Mouse (Mus musculus) megakaryocyte, adult 5-6 weeks (primary cell): ENCODE measurements around the gene Mrfap1. TPM values are rescaled to one million over a fixed set of nuclear protein-coding genes. Genes with fewer than 3 reads are reported as not detected.
A peak's percentile ranks its signal among the peaks of the same experiment; 100 is the strongest.

Source experiments
- ATAC-seq: 2 replicates; pipeline ENCODE4 v1.8.0; 2016; ENCODE audit warnings: mild to moderate bottlenecking, inconsistent platforms; ENCODE audit not compliant: poor library complexity, severe bottlenecking
- total RNA-seq, 2 experiments: library from RNA; stranded (forward) in 1 of 2; stranded (reverse) in 1 of 2; fragments of 153-499, 151-499 nt in 1 of 2; fragments of 221-1000, 200-1000 nt in 1 of 2; gene quantifications; 2 replicates each; pipeline versions ENCODE4 v1.2.3 to v1.2.4; 2015 to 2017

Gene Mrfap1
- total RNA-seq (2015) (194 and 201 TPM in 2 replicates), total RNA-seq (2017) (227 and 275 TPM in 2 replicates)

DNA sequence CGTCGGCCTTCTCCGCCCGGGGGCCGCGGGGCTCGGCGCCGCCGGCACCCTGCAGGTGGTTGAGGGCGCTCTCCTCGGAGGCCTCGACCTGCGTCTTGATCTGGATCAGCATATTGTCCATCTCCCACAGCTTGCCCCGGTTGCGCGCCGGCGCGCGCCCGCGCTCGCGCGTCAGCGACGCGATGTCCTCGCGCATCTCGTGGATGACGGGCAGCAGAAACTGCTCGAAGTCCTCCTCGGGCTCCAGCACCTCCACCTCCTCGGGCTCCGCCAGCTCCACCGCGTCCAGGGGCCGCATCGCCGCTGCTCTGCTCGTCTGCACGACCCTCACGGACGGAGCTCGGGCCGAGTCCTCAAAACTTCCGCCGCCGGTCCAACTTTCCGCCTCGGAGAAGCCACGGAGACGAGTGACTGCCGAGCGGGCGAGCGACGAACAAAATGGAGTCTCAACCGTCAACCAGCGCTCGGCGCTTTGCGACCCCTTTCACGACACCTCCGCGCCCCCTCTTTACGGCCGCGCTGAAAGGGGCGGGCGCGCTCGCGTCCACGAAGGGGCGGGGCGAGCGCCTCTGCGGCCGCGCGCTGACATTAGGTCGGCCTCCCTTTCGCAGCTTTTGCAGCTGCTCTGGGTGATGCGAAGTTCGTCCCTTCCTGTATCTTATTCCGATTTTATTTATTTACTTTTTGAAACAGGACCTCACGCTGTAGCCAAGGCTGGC lies at the start of gene Mrfap1:
Mrfap1 (minus strand) TSS at position 477 of the 719 bp plus-strand sequence.
- peak; percentile 94 for ATAC-seq

DNA sequence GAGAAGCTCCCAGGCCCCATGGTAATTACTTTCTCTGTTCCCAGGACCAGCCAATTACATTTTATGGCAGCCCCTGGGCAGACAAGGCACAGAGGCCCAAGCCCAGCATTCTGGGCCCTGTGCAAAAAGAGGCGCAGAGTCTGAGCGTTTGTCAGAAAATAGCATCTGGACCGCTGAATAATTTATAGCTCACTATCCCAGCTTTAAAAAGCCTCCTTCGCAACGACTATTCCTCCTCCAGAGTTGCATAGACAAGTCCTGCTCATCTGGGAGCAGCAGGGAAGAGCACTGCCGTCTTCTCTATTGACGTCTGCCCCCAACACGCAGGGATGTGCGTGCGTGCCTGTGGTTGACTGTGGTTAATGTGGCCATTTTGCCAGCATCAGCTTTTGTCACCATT lies 47.9 kb upstream of the Mrfap1 start:
- no peak for ATAC-seq

DNA sequence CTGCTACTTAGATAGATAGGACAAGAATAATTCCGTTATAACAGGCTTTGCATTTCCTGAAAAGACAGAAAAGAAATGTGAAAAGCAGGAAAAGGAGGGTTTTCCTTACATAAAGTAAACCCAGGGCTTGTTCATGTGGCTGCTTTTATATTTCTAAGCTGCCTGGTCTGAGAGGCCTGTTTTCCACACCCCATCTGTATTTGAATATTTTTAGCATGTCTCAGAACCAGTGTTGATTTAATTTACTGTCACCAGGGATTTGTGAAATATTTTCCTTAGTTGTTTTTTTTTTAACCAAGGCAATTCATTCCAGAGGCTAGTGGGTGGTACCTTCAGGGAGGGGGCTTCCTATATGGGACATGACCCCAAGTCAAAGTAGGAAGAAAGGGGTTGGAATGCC lies 45.1 kb upstream of the Mrfap1 start:
- ATAC-seq: no peak

DNA sequence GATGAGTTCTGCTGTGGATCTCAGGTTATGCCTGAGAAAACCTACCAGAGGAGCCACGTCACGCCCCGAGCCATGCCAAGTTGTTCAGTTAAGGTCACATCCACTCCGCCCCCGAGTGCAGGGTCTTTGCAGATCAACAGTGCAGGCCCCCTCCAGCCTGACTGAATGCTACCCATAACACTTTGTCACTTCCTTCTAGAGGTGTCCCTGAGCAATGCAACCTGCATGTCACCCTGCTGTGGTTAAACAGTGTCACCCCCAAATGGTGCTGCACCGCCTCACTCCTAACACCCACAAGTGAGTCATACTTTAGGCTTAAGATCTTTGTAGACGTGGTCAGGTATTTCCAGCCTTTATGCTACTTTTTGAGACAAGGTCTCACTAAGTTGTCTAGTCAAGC lies 43.5 kb upstream of the Mrfap1 start:
- peak; percentile 64 for ATAC-seq

DNA sequence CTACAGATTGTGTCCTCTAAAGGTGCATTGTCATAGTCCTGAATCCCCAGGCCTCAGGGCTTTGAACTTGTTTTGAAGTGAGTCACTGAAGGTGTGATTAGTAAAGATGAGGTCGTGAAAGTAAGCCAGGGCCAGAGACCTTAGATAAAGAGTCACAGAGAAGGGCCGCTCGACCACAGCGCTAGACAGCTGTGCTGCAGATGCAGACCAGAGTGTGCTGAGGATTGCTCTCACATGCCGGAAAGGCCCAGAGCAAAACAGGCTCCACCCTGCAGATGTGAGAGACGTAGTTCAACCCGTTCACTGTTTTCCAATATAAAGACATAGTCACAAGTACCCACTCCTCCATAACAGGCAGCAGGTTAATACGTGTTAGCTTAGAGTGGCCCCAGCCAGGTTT lies 43.0 kb upstream of the Mrfap1 start:
- ATAC-seq: peak; percentile 66

DNA sequence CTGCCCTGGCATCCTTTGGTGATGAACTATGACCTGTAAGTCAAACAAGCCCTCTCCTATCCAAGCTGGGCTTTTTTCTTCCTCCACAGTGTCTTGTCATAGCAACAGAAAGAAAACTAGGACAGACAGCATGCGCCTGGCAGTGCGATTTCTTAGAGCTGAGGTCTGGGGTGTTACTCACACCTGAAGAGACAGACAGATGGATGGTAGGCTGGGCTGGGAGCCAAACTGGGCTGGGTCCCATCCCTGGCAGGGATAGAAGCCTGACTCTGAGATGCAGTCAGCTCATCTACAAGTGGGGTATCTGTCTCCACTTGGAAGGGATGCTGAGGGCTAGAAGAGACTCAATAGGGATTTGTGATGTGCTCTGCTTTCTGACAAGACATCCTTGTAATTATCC lies 42.5 kb upstream of the Mrfap1 start:
- no peak for ATAC-seq

DNA sequence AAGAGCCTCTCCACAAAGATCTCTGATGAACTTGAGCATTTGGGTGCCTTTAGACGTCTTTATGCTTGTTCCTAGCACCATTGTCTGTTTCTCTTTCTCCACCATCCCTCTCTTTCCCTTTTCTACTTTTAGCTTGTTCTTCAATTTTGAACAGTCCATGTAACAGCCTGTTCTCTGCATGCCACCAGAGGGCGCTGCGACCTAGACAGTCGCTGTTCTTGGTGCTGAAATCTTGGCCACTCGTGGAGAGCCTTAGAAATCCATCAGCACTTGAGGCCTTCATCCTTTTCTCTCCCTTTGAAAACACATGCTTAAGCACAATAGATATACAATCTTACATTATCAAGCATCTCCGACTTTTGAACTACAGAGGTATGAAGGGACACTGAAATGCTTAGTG lies 39.4 kb upstream of the Mrfap1 start:
- peak; percentile 75 for ATAC-seq

DNA sequence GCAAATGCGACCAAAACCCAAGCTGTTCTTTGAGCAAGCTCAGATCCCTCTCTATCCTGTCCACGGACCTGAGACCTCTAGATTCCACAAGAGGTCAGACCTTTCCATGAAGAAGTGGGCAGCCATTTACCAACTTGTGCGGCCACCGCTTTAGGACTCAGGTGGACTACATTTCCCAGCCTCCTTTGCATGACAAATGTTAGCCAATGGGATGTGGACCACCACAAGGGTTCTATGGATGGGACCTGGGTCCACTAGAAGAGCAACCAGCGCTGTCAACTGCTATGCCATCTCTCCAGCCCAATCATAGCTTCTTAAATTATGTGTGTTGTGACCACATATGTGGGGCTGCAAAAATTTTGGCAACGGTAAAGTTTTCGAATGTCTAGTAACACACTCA lies 34.7 kb upstream of the Mrfap1 start:
- ATAC-seq: no peak

DNA sequence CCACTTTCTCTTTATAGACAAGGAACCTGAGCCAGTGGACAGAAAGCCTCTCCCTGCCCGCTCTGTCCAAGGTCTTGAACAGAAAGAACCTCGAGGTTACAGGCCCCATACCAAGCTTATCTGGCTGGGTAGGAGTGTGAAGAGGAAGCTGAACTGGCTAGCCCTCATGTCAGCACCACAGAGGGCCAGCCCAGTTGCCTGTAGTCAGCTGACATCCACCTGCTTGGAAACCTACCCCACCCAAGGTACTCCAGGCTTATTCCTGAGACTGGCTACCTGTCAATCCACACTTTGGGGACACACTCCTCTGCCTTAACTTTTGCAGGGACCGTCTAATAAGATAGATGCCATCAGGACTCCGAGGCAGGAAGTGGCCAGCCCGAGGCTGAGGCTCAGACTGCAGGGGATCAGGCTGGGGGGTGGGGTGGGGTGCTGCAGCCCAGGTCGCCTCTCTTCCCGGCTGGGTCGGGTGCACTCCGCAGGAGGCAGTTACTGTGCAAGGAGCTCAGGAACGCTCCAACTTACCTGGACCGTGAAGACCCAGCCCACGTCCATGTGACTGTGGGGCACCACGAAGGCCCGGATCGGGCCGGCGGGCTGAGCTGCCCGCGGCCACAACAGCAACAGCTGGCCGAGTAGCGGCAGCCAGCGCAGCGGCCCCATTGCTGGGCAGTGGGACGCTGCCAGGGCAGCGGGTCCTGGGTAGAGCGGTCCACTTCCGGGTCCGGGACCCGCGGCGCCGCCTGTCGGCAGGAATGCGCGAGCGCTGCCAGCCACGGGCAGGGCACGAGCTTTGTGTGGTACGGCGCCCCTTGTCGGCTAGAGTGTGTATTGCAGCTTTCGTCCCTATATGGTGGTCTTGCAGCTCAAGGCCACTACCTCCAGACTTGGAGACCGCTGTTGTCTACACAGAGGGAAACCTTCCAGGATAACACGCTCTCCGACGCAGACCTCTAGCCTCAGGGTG lies 33.6 kb upstream of the Mrfap1 start, which contains the start of gene Man2b2:
Man2b2 (minus strand) TSS at position 741 of the 967 bp plus-strand sequence.
- peak; percentile 97 for ATAC-seq

DNA sequence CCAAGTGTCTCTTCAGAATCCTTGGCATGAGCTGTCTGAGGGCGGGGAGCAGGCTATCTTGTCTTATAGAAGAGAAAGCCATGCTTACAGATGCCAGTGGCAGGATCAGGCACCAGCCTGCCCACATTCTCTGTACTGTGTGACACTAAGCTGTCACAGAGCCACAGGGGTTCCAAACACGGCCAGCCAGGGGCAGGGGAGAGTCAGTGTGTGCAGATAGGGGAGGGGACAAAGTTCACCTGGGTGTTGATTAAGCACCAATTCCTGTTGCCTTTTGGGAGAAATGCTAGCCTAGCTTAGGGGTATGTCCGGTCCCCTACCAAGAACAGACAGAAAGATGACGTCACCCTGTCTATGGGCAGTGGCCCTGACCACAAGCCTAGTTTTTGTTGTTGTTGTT lies 32.5 kb upstream of the Mrfap1 start:
- ATAC-seq: no peak

DNA sequence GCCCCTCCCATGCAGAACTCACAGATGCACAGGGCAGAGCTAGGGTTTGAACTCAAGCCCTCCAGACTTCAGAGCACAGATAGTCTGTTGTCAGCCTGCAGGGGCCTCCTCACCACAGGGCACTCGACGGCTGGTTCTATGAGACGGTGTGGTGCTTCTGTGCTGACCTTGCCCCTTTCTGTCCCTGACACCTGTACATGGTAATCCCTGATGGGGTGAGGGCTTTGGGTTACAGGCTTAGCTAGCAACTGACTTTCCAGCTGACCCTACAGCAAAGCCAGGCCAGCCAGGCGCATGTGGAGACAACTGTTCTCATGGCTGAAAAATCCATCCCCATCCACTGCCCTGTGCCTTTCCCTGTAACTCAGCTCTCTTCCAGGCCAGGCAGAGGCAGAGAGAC lies 26.3 kb upstream of the Mrfap1 start:
- ATAC-seq: no peak

DNA sequence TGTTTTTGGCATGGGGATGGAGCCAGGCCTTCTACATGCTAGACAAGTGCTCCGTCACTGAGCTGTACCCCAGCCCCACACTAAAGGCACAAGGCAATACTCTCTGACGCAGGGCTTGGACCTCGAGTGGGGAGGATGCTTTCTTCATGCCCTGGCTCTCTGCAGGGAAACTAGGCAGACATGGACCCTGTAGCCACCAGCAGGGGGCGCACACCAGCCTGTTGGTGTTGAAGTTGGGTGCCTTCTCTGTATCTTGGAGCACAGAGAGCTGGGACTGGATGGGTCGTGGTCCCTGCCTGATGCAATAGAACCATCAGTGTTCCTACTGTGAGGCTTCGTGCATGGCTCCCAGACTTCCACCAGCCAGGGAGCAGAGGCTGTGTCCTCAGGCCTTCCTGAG lies 23.6 kb upstream of the Mrfap1 start:
- peak; percentile 74 for ATAC-seq

DNA sequence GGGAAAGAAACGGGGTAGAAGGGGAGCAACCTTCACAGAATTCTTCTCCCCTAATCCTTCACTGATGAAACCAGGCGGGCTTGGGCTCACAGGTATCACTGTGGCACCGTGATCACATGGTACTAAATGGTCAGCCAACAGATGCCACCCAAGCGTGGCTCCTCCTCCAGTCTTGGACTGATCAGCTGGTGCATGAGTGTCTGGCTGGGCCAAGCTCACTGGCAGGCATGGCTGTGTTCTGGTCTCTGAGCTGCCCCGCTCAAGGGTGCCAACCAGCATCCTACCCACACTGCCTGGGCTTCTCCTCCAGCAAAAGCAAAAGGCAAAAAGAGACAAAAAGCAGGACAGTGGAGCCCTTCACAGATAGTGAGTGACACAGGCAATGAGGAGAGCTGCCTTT lies 23.2 kb upstream of the Mrfap1 start:
- ATAC-seq: no peak

DNA sequence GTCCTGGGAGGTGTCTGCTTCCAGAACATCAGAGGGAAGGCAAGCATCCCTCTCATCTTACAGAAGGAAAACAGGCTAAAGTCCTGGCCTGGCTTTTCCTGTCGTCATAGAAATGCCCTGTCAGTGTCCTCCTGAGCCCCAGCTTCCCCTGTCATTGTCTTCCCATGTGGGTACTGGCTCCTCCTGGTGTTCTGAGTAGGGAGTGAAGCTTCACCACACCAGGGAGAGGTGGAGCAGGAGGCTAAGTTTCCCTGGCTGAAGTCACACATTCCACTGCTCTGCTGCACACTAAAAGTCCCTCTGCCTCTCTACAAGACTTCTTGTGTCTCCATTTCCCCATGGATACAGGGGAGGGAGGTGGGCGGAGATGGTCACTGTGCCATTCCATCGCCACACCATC lies 21.2 kb upstream of the Mrfap1 start:
- no peak for ATAC-seq

DNA sequence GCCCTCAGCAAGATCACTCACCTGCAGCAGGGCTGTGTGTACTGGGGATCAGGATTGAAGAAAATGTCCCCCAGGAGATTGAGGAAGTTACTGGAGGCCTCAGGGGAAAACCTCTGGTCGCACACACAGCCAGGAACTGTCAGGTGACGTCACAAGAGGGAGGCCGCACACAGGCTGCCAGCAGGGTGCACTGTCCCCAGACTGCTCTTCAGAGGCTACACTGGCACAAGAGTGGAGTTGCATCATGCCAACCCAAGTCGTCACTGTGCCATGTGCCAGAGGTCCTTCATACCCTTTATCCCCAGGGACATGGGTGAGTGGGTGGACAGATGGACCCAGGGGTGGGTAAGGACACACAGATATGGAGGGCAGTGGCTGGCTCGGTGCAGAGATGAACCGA lies 18.0 kb upstream of the Mrfap1 start:
- ATAC-seq: peak; percentile 73

DNA sequence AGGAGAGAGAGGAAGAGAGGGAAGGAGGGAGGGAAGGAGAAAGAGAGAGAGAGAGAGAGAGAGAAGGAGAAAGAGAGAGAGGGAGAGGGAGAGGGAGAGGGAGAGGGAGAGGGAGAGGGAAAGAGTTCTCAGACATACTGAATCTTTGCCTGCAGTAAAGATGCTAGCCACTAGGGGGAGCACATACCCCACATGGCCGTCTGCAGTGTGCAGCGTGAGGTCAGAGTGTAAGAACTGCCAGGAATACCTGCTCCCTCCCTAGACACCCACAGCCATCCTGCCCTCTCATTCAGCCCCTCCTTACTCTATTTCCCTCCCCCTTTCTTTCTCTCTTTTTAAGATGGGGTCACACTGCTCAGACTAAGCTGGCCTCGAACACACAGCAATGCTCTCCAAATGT lies 14.8 kb upstream of the Mrfap1 start:
- ATAC-seq: peak; percentile 56

DNA sequence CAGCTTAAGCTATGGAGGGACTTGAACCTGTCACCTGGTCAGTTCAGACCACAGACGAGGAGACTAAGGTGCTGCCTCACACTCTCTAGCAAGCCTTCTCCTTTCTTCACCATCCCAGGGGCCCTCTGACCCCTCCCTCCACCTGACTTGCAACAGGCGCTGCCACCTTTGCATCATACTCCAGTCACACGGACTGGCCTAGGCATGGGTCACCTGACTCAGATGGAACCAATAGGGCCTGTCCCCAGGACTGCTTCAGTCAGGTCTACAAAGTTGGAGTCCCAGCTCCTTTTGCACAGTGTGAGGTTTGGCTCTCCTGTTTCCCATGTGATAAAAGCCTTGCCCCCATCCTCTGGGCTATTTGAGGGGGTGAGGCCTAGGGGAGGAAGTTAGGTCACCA lies 14.1 kb upstream of the Mrfap1 start:
- ATAC-seq: peak; percentile 90

DNA sequence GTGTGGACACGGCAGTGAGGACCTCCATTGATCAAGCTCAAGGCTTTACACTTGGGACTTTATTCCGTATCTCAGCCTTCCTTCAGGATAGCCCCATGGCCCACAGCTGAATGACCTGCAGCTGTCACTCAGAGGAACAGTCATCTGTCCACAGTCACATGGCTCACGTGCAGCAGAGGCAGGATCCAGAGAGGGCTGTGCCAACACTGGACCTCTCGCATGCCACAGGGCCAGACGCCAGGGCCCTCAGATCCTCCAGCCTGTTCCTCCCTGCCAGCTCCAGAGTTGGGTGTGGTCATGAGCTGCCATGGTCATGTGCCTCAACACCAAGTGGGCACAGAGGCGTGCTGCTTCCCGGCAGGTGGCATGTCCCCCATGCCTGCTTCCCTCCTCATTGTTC lies 12.6 kb upstream of the Mrfap1 start:
- no peak for ATAC-seq

DNA sequence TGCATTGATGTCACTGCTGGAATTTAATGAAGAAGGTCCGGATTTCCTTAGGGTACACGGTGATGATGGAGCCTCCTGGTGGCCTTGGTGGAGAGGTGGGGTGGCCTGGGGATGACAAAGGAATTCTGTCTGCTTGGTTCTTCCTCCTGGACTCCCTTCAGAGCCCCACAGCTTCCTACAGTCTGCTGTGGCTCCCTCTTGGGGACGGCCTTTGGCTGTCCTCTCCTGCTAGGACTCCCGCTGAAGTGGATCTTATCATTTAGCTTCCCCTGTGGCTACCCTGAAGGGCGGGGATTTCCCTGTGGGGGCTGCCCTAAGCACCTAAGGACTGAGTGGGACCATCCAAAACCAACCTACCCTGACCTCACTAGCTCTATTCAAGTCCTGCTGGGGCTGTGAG lies 10.5 kb upstream of the Mrfap1 start:
- ATAC-seq: no peak

DNA sequence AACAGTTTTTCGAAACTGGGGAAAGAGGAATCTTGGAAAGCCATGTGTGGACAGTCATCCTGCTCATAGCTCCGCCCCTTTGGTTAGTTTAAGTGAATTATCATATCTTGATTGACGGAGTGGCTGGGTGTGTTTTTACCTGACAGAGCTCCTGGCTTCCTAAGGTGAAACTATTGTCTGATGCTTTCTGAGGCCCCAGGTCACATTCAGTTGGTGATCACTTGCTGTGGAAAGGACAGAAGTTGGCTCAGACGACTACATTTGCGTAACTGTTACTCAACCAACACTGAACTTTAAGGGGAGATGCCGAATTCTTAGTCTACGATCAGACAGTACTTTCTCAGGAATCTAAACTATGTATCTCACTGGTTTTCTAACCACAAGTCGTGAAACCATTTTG lies 719 bp upstream of the Mrfap1 start:
- no peak for ATAC-seq

DNA sequence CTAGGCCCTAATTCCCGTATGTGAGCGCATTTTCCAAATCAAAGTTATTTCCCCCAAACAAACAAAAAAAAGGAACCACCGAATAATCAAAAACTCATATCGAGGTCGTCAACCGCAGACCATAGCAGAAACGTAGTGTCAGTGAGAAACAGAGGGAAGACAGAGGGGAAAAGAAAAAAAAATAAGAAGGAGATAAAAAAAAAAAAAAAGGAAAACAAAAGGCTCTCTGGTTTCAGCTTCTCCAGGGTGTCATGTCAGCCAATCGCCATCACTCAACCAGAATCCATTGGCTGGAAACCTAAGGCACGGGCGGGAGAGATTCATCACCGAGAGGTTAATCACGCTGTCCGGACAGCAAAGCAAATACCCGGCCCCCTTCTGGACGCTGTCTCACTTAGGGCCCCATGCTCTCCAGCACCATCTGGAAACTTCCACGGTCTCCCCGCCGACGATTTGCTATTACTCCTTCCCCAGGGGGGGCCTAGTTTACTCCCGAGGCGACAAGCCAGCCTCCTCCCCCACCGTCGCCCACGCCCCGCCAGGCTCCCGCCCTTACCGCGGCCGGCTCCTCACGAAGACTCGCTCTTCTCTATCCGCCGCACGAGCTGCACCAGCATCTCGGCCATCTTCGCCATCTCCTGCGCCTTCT lies 801 bp downstream of the Mrfap1 start:
- ATAC-seq: peak; percentile 19
